Mouse (Mus musculus): ENCODE data around the gene Mtch2.

DNA sequence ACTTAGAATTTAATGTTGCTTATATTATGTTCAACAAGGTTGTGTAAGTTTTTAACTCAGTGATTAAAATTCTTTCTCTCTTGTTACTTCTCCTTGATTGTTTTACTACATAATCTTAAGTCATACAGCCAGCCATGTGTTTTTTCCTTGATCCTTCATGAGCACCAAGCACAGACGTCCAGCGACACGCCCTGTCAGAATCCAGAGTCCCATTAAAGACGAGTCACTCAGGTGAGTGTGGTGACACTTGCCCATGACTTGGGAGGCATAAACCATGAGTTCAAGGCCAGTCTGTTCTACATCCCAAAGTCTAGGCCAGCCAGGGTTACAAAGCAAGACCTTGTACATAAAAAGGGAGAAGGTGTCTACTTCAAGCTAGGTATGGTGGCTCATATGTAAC lies 30.8 kb upstream of the Mtch2 start:
- TF ChIP-seq POLR2A (IDR thresholded peaks at IDR 0.05; ENCODE audit: low read depth, low read length) (no peak), CTCF (IDR thresholded peaks at IDR 0.05; ENCODE audit: extremely low read depth, insufficient read depth, insufficient read length, insufficient replicate concordance) (no peak)
